Mouse (Mus musculus): ENCODE data around the gene Cct4. TPM values are rescaled to one million over a fixed set of nuclear protein-coding genes. Genes with fewer than 3 reads are reported as not detected.

The Cct4 gene
- polyA plus RNA-seq, 1 experiment from 2014 or later, result 288 TPM

Other genes starting within 250 kb of the Cct4 start
- gene B3gnt2, start 129.6 kb upstream of the Cct4 start, polyA plus RNA-seq (2014; fragmentation: Nextera tagmentation; extraction: Ambion mirVana), result 12.8 and 16.7 TPM in 2 replicates
- gene Zrsr1, start 18.5 kb upstream of the Cct4 start, polyA plus RNA-seq (2014; fragmentation: Nextera tagmentation; extraction: Ambion mirVana), result 1.9 and 2.2 TPM in 2 replicates
- gene Gm28048, start 8.4 kb upstream of the Cct4 start, polyA plus RNA-seq (2014; fragmentation: Nextera tagmentation; extraction: Ambion mirVana), result 9.2 and 12.6 TPM in 2 replicates
- gene Commd1, start 8.1 kb upstream of the Cct4 start, polyA plus RNA-seq (2014; fragmentation: Nextera tagmentation; extraction: Ambion mirVana), result 414 and 444 TPM in 2 replicates
- 12.1 TPM in 2 replicates for gene Fam161a, start 17.0 kb downstream of the Cct4 start, polyA plus RNA-seq (2014; fragmentation: Nextera tagmentation; extraction: Ambion mirVana)